Mouse (Mus musculus): ENCODE data around the gene Lamc1.

- TF ChIP-seq CTCF (IDR thresholded peaks at IDR 0.05; ENCODE audit: low read depth), result no peak
- TF ChIP-seq EP300 (IDR thresholded peaks at IDR 0.05; ENCODE audit: low read depth), result no peak
Observed at GRCm38 (mm10) chr1:153320121-153320520, 12.5 kb downstream of the Lamc1 start.
